Mouse (Mus musculus): ENCODE results near the gene Olfr96. TPM values are rescaled to one million over a fixed set of nuclear protein-coding genes. Genes with fewer than 3 reads are reported as not detected.

The Olfr96 gene
- not detected for polyA plus RNA-seq (2014; fragmentation: Illumina TruSeq; extraction: RNeasy Lipid Tissue Mini Kit (QIAGEN cat#74804); ENCODE audit: low read depth, low replicate concordance)

DNA sequence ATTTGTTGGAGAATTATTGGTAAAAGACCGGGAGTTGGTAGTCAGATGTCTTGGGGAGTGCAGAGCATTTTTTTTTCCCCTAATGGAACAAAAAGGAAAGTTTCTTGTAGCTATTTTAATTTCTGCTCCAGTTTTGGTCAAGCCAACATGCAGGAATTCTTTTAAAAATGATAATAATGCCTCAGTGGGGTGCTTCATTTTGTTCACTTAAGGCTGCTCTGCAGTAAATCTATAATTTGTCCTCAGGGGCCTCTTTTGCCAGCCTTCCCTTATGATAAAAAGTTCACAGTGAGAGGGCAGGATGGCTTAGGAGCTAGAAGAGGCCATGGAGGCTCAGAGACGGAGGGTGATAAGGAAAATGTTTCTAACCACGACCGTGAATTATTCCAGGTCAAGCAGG, at the start of gene Olfr96:
Gene Olfr96 (plus strand): TSS at position 301 of the 400 bp plus-strand sequence.

DNA sequence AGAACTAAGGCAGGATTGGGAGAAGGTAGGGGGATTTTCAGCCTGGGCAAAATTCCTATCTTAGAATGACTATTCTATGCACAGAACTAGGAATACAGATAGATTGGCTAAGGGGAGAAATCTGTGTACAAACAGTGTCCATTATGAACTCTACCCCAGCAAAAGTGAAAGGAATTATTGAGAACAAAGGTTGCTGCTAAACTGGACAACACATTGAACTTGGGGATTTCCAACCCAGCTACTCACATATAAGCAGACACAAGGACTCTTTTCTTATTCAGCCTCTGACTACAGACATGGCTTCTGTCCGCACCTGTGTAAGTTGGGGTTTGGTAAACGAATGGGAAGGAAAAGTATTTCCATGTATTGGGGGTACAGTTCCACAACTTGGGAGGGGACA, 26.3 kb upstream of the Olfr96 start, which contains the start of gene Ubd:
Gene Ubd (plus strand): TSS at position 237 of the 400 bp plus-strand sequence.

DNA sequence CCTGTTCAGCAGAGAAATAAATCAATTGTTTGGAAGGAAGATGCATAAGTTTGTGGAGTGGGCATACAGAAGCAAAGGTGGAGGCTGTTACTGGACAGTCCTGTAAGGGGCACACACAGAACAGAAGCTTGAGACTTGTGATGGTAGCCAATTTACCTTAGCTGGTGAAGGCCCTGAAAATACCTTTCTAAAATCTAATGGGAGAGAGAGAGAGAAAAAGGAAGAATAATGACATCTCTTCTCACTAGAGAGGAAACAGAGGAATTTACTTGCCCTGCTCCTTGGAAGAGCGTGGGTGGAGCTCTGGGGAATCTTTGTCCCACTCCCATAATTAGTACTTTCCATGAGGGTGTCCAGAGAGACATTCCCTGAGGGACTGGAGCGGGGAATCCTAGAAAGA, 19.1 kb upstream of the Olfr96 start, which contains the start of gene Olfr94:
Gene Olfr94 (minus strand): TSS at position 101 of the 400 bp plus-strand sequence.

DNA sequence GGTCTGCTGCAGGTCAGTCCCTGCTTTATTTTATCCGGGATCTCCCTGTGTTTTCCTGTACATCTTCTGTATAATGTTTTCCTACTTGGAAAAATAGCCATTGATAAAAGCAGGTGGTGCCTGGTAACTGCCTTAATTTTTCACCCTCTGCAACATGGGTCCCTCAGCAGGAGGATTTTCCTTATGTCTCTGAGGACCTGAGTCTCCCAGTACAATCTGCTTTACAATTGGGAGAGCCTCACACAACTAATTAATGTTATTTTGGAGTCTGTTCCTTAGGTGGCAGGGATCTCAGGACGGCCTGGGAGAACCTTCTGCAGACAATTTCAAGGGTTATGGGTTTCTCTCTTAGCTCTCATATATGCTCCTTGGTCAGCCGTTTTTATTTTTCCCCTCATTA, 6.9 kb upstream of the Olfr96 start, which contains the start of gene Olfr95:
Gene Olfr95 (minus strand): TSS at position 101 of the 400 bp plus-strand sequence.

DNA sequence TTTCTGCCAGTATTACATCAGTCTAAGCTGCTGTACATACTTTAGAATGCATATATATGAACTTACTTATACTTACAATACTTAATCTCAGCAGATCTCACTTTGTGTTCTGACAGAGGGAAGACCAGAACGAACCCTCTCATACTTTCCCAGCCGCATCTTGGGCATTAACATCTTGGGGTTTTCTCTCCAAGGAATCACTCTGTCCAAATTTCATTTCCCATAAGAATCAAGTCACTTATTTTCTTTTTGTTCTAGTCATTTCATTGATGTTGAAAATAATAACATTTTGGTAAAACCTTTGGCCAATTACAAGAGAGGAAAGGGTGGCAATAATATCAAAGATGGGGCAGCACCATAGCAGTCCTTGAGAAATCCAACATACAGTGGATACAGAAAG, 17.3 kb downstream of the Olfr96 start, which contains the start of gene Olfr97:
Gene Olfr97 (minus strand): TSS at position 101 of the 400 bp plus-strand sequence.

DNA sequence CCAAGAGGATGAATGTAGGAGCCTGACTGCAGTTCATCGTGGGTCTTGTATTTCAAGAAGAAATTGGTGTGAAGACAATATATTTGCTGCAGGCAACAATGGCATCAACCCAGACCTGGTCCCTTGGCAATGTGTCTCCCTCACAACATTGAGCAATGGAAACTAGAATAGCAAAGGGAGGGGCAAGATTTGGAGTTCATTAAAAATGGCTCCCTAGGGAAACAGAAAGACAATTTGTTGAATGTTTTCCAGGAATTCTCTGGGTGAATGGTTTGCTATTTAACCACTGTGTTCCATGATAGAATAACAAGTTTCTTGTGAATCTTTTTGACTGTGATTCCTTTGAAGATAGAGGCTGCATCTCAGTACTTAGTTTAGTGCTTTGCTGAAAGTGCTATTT, 43.7 kb downstream of the Olfr96 start, which contains the start of gene Olfr98:
Gene Olfr98 (minus strand): TSS at position 124 of the 400 bp plus-strand sequence.

DNA sequence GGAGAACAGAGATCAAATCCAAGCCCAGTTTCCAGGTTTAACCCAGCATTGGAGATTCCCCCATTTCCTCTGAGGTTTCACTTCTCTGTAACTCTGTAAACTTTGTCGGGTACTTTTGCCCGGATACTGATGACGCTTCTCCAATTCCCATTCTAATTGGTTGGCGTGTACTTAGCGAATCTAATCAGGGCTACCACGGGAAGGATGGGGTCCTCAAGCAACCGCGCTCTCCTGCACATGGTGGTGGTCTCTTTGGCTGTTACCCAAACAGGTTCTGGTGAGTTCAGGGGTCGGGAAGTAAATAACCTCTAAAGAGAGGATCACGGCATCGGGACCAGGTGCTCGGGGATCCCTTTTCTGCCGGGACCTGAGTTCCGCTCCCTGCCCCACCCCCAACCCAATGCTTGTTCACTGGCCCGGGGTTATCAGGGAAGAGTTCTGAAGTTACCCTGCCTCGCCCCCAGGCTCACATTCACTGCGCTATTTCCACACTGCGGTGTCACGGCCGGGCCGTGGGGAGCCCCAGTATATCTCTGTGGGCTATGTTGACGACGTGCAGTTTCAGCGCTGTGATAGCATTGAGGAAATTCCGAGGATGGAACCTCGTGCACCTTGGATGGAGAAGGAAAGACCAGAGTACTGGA, 50.2 kb downstream of the Olfr96 start, which contains the start of gene H2-M3:
Gene H2-M3 (plus strand): TSS at position 163 of the 644 bp plus-strand sequence.

Other genes with a start within 250 kb of the Olfr96 start
- gene 2410137M14Rik, start 238.9 kb upstream of the Olfr96 start, polyA plus RNA-seq (2014; fragmentation: Illumina TruSeq; extraction: RNeasy Lipid Tissue Mini Kit (QIAGEN cat#74804); ENCODE audit: low read depth, low replicate concordance), result 1.2 TPM
- gene H2-M5, start 230.6 kb upstream of the Olfr96 start, polyA plus RNA-seq (2014; fragmentation: Illumina TruSeq; extraction: RNeasy Lipid Tissue Mini Kit (QIAGEN cat#74804); ENCODE audit: low read depth, low replicate concordance), result 0.55 TPM
- gene Zfp57, start 219.0 kb upstream of the Olfr96 start, polyA plus RNA-seq (2014; fragmentation: Illumina TruSeq; extraction: RNeasy Lipid Tissue Mini Kit (QIAGEN cat#74804); ENCODE audit: low read depth, low replicate concordance), result 3.7 TPM
- not detected for gene Mog, start 196.7 kb upstream of the Olfr96 start, polyA plus RNA-seq (2014; fragmentation: Illumina TruSeq; extraction: RNeasy Lipid Tissue Mini Kit (QIAGEN cat#74804); ENCODE audit: low read depth, low replicate concordance)
- gene Gabbr1, start 174.2 kb upstream of the Olfr96 start, polyA plus RNA-seq (2014; fragmentation: Illumina TruSeq; extraction: RNeasy Lipid Tissue Mini Kit (QIAGEN cat#74804); ENCODE audit: low read depth, low replicate concordance), result 13.1 TPM
- not detected for gene Olfr90, start 131.6 kb upstream of the Olfr96 start, polyA plus RNA-seq (2014; fragmentation: Illumina TruSeq; extraction: RNeasy Lipid Tissue Mini Kit (QIAGEN cat#74804); ENCODE audit: low read depth, low replicate concordance)
- not detected for gene Olfr91, start 121.9 kb upstream of the Olfr96 start, polyA plus RNA-seq (2014; fragmentation: Illumina TruSeq; extraction: RNeasy Lipid Tissue Mini Kit (QIAGEN cat#74804); ENCODE audit: low read depth, low replicate concordance)
- gene Olfr92, start 100.1 kb upstream of the Olfr96 start, polyA plus RNA-seq (2014; fragmentation: Illumina TruSeq; extraction: RNeasy Lipid Tissue Mini Kit (QIAGEN cat#74804); ENCODE audit: low read depth, low replicate concordance), result not detected
- not detected for gene Olfr93, start 58.7 kb upstream of the Olfr96 start, polyA plus RNA-seq (2014; fragmentation: Illumina TruSeq; extraction: RNeasy Lipid Tissue Mini Kit (QIAGEN cat#74804); ENCODE audit: low read depth, low replicate concordance)
- gene Ubd, start 26.3 kb upstream of the Olfr96 start, polyA plus RNA-seq (2014; fragmentation: Illumina TruSeq; extraction: RNeasy Lipid Tissue Mini Kit (QIAGEN cat#74804); ENCODE audit: low read depth, low replicate concordance), result not detected
- not detected for gene Olfr94, start 19.2 kb upstream of the Olfr96 start, polyA plus RNA-seq (2014; fragmentation: Illumina TruSeq; extraction: RNeasy Lipid Tissue Mini Kit (QIAGEN cat#74804); ENCODE audit: low read depth, low replicate concordance)
- gene Olfr95, start 7.0 kb upstream of the Olfr96 start, polyA plus RNA-seq (2014; fragmentation: Illumina TruSeq; extraction: RNeasy Lipid Tissue Mini Kit (QIAGEN cat#74804); ENCODE audit: low read depth, low replicate concordance), result not detected
- gene Olfr97, start 17.2 kb downstream of the Olfr96 start, polyA plus RNA-seq (2014; fragmentation: Illumina TruSeq; extraction: RNeasy Lipid Tissue Mini Kit (QIAGEN cat#74804); ENCODE audit: low read depth, low replicate concordance), result not detected
- gene Olfr98, start 43.6 kb downstream of the Olfr96 start, polyA plus RNA-seq (2014; fragmentation: Illumina TruSeq; extraction: RNeasy Lipid Tissue Mini Kit (QIAGEN cat#74804); ENCODE audit: low read depth, low replicate concordance), result not detected
- 6.0 TPM for gene H2-M3, start 50.1 kb downstream of the Olfr96 start, polyA plus RNA-seq (2014; fragmentation: Illumina TruSeq; extraction: RNeasy Lipid Tissue Mini Kit (QIAGEN cat#74804); ENCODE audit: low read depth, low replicate concordance)
- not detected for gene Olfr99, start 63.3 kb downstream of the Olfr96 start, polyA plus RNA-seq (2014; fragmentation: Illumina TruSeq; extraction: RNeasy Lipid Tissue Mini Kit (QIAGEN cat#74804); ENCODE audit: low read depth, low replicate concordance)
- gene Olfr101, start 84.2 kb downstream of the Olfr96 start, polyA plus RNA-seq (2014; fragmentation: Illumina TruSeq; extraction: RNeasy Lipid Tissue Mini Kit (QIAGEN cat#74804); ENCODE audit: low read depth, low replicate concordance), result not detected
- not detected for gene Olfr102, start 96.9 kb downstream of the Olfr96 start, polyA plus RNA-seq (2014; fragmentation: Illumina TruSeq; extraction: RNeasy Lipid Tissue Mini Kit (QIAGEN cat#74804); ENCODE audit: low read depth, low replicate concordance)
- gene Olfr103, start 119.6 kb downstream of the Olfr96 start, polyA plus RNA-seq (2014; fragmentation: Illumina TruSeq; extraction: RNeasy Lipid Tissue Mini Kit (QIAGEN cat#74804); ENCODE audit: low read depth, low replicate concordance), result not detected
- not detected for gene Olfr104-ps, start 139.4 kb downstream of the Olfr96 start, polyA plus RNA-seq (2014; fragmentation: Illumina TruSeq; extraction: RNeasy Lipid Tissue Mini Kit (QIAGEN cat#74804); ENCODE audit: low read depth, low replicate concordance)
- gene Olfr105-ps, start 158.9 kb downstream of the Olfr96 start, polyA plus RNA-seq (2014; fragmentation: Illumina TruSeq; extraction: RNeasy Lipid Tissue Mini Kit (QIAGEN cat#74804); ENCODE audit: low read depth, low replicate concordance), result not detected
- gene Olfr106-ps, start 170.2 kb downstream of the Olfr96 start, polyA plus RNA-seq (2014; fragmentation: Illumina TruSeq; extraction: RNeasy Lipid Tissue Mini Kit (QIAGEN cat#74804); ENCODE audit: low read depth, low replicate concordance), result not detected
- gene Olfr107, start 179.1 kb downstream of the Olfr96 start, polyA plus RNA-seq (2014; fragmentation: Illumina TruSeq; extraction: RNeasy Lipid Tissue Mini Kit (QIAGEN cat#74804); ENCODE audit: low read depth, low replicate concordance), result not detected
- not detected for gene Olfr108, start 225.3 kb downstream of the Olfr96 start, polyA plus RNA-seq (2014; fragmentation: Illumina TruSeq; extraction: RNeasy Lipid Tissue Mini Kit (QIAGEN cat#74804); ENCODE audit: low read depth, low replicate concordance)
- gene Olfr109, start 238.8 kb downstream of the Olfr96 start, polyA plus RNA-seq (2014; fragmentation: Illumina TruSeq; extraction: RNeasy Lipid Tissue Mini Kit (QIAGEN cat#74804); ENCODE audit: low read depth, low replicate concordance), result not detected

Data from heart, adult 10 weeks (tissue).